Mouse (Mus musculus) midbrain, postnatal 0 days (tissue): ENCODE measurements around the gene Slc10a7. TPM values are rescaled to one million over a fixed set of nuclear protein-coding genes. Genes with fewer than 3 reads are reported as not detected.
"Not testable (repeated sequence)": the region's sequence is repeated elsewhere in the genome, so short reads cannot be mapped to it uniquely, and the experiment has no call there.

Source experiments
- ATAC-seq: fragments of 200-750 bp; cut with Nextera tagmentation; 2 replicates; pipeline ENCODE4 v1.8.0; 2017; ENCODE audit warnings: moderate number of reproducible peaks, mild to moderate bottlenecking, moderate TSS enrichment, moderate library complexity; ENCODE audit not compliant: low FRiP score
- DNase-seq: peaks from one replicate; pipeline ENCODE4 v3.0.0-alpha.2; 2015; ENCODE audit warnings: low spot score
- H3K27ac ChIP-seq: fragments of 300-500 bp; sonication (generic); 2 replicates; pipeline ENCODE4 v1.5.1; 2014; ENCODE audit warnings: low read depth, mild to moderate bottlenecking, low read length, mixed read lengths
- H3K27me3 ChIP-seq: fragments of 300-500 bp; sonication (generic); 2 replicates; pipeline ENCODE4 v1.6.1; 2014; ENCODE audit warnings: low read length, control low read depth, mixed read lengths; ENCODE audit not compliant: insufficient read depth
- H3K36me3 ChIP-seq: fragments of 300-500 bp; sonication (generic); 2 replicates; pipeline ENCODE4 v1.6.1; 2014; ENCODE audit warnings: low read length, control low read depth, mixed read lengths; ENCODE audit not compliant: insufficient read depth
- H3K4me1 ChIP-seq: fragments of 300-500 bp; sonication (generic); 2 replicates; pipeline ENCODE4 v1.6.1; 2014; ENCODE audit warnings: mild to moderate bottlenecking, control low read depth, antibody characterized with exemption, low read length, mixed read lengths; ENCODE audit not compliant: insufficient read depth
- H3K4me2 ChIP-seq: fragments of 300-500 bp; sonication (generic); 2 replicates; pipeline ENCODE4 v1.6.1; 2014; ENCODE audit warnings: low read depth, mild to moderate bottlenecking, low read length, mixed read lengths; ENCODE audit not compliant: poor library complexity, severe bottlenecking
- H3K4me3 ChIP-seq: fragments of 300-500 bp; sonication (generic); 2 replicates; pipeline ENCODE4 v1.5.1; 2014; ENCODE audit warnings: low read depth, mild to moderate bottlenecking, low read length, moderate library complexity
- H3K9ac ChIP-seq: fragments of 300-500 bp; sonication (generic); replicated peaks from 2 replicates; pipeline ENCODE4 v1.6.1; 2014; ENCODE audit warnings: mild to moderate bottlenecking, low read length, moderate library complexity, mixed read lengths; ENCODE audit not compliant: poor library complexity, severe bottlenecking
- H3K9me3 ChIP-seq: fragments of 300-500 bp; sonication (generic); 2 replicates; pipeline ENCODE4 v1.6.1; 2016; ENCODE audit warnings: low read length, control low read depth
- CTCF ChIP-seq: IDR thresholded peaks from 2 replicates; pipeline ENCODE4 v1.5.1; 2016; ENCODE audit warnings: antibody characterized with exemption, mild to moderate bottlenecking
- WGBS: fragments of 180-500 bp; shearing (Covaris S2); extraction: QIAGEN DNeasy Blood & Tissue Kit; methylation state at CpG from one replicate; pipeline ENCODE4 v1.1.7; 2014; 5-methylcytosine and 5-hydroxymethylcytosine counted together
- polyA plus RNA-seq: library from polyadenylated mRNA; unstranded; fragments of >200 nt; fragmentation: Nextera tagmentation; extraction: Ambion mirVana; gene quantifications from 2 replicates; pipeline ENCODE4 v1.2.1, GENCODE M21; 2015
- total RNA-seq: library from RNA; depleted of rRNA; stranded (reverse); fragments of >200 nt; gene quantifications from 2 replicates; pipeline ENCODE4 v1.2.3, GENCODE M21; 2014

The Slc10a7 gene
- total and polyA plus RNA-seq, 2 experiments from 2014 or later, result 7.7 to 14.9 TPM

DNA sequence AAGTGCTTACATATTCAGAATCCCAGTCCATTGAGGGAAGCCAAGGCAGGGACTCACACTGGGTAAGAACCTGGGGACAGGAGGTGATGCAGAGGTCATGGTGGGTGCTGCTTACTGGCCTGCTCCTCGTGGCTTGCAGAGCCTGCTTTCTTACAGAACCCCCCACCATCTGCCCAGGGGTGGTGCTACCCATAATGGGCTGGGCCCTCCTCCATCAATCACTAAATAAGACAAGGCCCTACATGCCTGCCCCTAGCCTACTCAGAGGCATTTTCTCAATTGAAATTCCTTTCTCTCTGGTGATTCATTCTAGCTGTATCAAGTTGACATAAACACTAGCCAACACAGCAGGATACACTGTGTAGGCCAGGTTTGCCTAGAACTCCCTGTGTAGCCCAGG, 34.5 kb downstream of the Slc10a7 start:
- no peak for DNase-seq
- H3K27ac ChIP-seq, result no peak overlapping the region
- no peak for ATAC-seq
- no peak overlapping the region for H3K4me2 ChIP-seq
- no peak overlapping the region for H3K4me3 ChIP-seq
- no peak overlapping the region for H3K9ac ChIP-seq
- WGBS, result 65% methylated on average over 1 of the region's 1 CpGs
- TF ChIP-seq CTCF, result no peak
- H3K36me3 ChIP-seq, result no peaks in the 10 kb centered on the region
- no peaks in the 10 kb centered on the region for H3K9me3 ChIP-seq
- H3K27me3 ChIP-seq, result no peaks in the 10 kb centered on the region
- H3K4me1 ChIP-seq, result no peaks in the 10 kb centered on the region

DNA sequence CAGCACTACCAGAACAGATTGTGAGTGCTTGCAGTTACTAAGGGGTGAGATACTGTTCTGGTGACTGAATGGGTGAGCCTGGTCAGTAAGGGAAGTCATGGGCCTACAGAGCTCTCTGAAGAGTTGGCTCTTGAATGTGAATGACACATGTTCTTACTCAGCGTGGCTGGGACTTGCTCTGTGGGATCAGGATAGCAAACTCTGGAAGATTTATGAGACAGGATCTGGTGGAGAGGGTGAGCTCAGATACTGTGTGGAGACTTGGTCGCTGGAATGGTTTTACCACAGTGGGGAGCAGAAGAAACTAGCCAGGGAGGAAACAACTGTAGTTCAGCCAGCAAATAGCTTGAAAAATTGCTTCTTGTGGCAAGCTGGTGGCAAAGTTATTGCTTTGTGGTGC, 35.4 kb downstream of the Slc10a7 start:
- Histone ChIP-seq H3K27me3 (no peaks in the 10 kb centered on the region), H3K4me1 (no peaks in the 10 kb centered on the region), H3K9ac (no peak overlapping the region), H3K27ac (no peak overlapping the region), H3K4me2 (no peak overlapping the region), H3K9me3 (no peaks in the 10 kb centered on the region), H3K4me3 (no peak overlapping the region), H3K36me3 (no peaks in the 10 kb centered on the region)
- TF ChIP-seq CTCF, result no peak
- DNase-seq (no peak), ATAC-seq (no peak)
- 81% methylated on average over 2 of the region's 2 CpGs for WGBS

DNA sequence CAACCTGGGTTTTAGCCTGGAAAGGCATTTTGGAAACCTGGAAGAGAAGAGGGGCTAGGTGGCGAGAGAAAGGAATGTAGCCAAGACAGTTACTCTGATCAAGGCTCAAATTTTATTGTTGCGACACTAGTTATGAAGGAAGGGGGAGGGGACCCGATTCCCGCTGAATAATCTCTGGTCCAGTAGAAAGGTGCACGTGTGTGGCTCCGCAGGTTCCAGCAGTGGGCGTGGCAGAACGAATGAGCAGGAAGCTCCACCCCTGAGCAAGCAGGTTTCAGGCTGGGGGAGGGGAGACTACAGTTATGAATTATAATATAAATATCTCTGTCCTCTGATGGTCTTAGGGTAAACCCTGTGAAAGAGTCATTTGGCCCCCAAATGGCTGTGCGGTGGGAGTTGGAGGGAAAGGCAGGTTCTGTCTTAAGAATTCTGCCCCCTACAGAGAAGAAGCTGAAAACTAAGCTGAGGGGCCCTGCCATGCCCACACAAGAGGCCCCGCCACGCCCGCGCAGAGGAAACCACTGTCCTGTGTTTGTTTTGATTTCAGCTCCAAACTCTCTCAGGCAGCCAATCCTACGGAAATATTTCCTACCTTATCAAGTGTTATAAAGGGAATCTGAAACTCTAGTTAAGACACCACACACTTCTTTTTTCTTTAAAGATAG, 36.1 kb downstream of the Slc10a7 start:
- H3K27me3 ChIP-seq, H3K4me1 ChIP-seq, H3K4me2 ChIP-seq, ATAC-seq, DNase-seq, H3K4me3 ChIP-seq, H3K36me3 ChIP-seq, H3K9ac ChIP-seq, H3K9me3 ChIP-seq, H3K27ac ChIP-seq: not testable (repeated sequence)
- WGBS, result 54% methylated on average over 6 of the region's 14 CpGs

DNA sequence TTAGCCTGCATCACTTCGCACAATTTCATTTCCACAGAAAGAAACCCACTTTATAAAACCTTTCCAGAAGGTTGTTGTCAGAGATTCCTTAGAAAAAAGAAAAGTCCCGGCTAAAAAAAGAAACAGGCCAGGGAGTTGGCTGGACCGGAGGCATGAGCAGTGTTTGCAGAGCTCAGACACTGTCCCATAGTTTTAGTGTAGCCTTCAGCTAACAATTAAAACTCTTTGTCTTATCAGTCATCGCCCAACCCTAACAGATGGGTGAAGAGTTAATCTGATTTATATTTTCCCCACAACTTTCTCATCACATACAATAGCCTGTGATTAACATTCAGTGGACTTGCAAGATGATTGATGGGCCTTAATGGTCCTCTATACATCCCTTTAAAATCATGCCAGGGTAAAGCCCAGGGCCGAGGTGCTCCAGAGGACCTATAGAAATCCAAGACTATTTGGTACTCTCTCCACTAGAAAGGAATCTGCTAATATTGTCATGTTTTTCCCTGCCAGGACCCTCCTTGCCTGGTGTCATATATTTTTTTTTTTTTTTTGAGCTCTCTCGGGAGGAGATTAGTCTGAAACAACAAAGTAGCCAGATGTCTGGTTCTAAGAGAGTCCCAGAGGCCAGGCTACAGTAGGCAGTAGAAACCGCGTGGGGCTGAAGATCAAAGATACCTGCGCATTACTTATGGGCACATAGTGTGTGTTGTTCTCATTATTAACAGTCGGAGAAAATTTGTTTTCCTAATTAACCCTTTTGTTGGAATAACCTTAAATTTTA, 41.0 kb downstream of the Slc10a7 start:
- no peak for TF ChIP-seq CTCF
- 23% methylated on average over 10 of the region's 10 CpGs for WGBS
- Histone ChIP-seq H3K4me2 (no peak overlapping the region), H3K9ac (no peak overlapping the region), H3K4me3 (no peak overlapping the region), H3K9me3 (no peaks in the 10 kb centered on the region), H3K27ac (no peak overlapping the region), H3K27me3 (no peaks in the 10 kb centered on the region), H3K4me1 (peaks cover 2% of the 10 kb centered on the region; the same call in 1 of the 2 replicates), H3K36me3 (no peaks in the 10 kb centered on the region)
- ATAC-seq, result peak; percentile 31; the same call in 1 of the 2 replicates
- DNase-seq, result peak; percentile 23

DNA sequence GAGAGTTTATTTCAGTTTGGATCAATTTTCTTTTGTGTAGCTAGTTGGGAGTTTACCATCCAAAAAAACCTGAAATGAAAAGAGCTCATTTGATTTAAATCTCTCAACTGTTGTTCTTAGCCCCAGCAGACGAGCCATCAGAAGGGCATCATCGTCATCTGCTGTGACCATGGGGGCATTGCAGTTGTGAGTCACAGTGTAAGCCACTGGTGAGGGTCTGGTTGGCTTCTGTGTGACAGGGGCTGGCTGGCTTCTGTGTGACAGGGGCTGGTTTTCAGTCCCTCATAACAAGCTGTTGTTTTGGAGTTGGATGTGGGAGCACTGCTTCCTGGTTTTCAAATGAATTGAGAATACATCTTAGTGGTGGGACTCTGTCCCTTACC, 41.6 kb downstream of the Slc10a7 start:
- Histone ChIP-seq H3K36me3 (no peaks in the 10 kb centered on the region), H3K27ac (no peak overlapping the region), H3K4me2 (no peak overlapping the region), H3K4me1 (peaks cover 2% of the 10 kb centered on the region; the same call in 1 of the 2 replicates), H3K27me3 (no peaks in the 10 kb centered on the region), H3K4me3 (no peak overlapping the region), H3K9ac (no peak overlapping the region), H3K9me3 (no peaks in the 10 kb centered on the region)
- TF ChIP-seq CTCF, result peak; percentile 20; the same call in 1 of the 2 replicates
- no peak for ATAC-seq
- 27% methylated on average over 2 of the region's 2 CpGs for WGBS
- DNase-seq, result peak; percentile 12

DNA sequence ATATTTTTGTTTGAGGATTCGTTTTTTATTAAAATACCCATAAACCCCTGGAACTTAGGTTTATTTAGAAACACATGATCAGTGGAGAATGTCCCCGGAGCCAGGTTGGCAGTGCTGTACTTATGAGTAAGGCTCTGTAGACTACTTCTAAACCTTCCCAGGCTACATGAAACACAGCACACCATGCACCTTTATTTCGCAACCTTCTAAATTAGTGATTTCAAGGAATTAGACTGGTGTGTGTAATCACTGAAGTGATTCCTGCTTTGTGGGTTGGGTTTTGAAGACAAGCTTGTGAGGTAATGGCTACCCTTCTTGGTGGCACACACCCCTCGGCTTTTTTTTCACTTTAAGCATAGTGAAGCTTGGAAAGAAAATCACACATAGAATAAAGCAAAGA, 46.7 kb downstream of the Slc10a7 start:
- H3K27ac ChIP-seq, result no peak overlapping the region
- H3K4me3 ChIP-seq, result no peak overlapping the region
- H3K4me1 ChIP-seq, result peaks cover 9% of the 10 kb centered on the region; the same call in 1 of the 2 replicates
- H3K9me3 ChIP-seq, result no peaks in the 10 kb centered on the region
- no peak overlapping the region for H3K9ac ChIP-seq
- no peak overlapping the region for H3K4me2 ChIP-seq
- no peaks in the 10 kb centered on the region for H3K27me3 ChIP-seq
- ATAC-seq (no peak), DNase-seq (no peak)
- no peaks in the 10 kb centered on the region for H3K36me3 ChIP-seq
- no peak for TF ChIP-seq CTCF
- 93% methylated on average over 4 of the region's 4 CpGs for WGBS
